Mouse (Mus musculus) kidney, postnatal 4 days (tissue): ENCODE measurements around the gene Cplx2.

ENCODE experiments used
- DNase-seq, 2 experiments: peaks; one replicate each; pipeline ENCODE4 v3.0.0; 2021; ENCODE audit warnings: mixed read lengths in 2 of 2

Gene Cplx2

DNA sequence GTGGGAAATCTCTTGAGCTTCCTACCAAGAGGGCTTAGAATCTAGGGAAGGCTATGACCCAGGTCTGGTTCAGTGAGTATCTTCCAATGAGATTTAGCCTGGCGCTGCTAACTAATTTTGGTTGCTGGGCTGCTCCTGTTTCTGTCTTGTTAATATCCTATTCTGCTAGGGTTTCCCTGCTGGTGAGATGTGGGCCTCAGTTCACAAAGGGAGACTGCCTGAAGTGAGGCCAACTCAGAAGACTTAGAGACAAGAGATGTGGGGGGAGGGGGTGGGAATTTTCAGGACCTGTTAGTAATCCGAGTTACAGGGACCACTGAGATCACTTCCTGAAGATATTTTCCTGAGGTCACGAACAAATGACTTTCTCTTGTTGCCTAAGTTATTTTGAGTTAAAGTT, 33.1 kb downstream of the Cplx2 start:
- DNase-seq = no peak

DNA sequence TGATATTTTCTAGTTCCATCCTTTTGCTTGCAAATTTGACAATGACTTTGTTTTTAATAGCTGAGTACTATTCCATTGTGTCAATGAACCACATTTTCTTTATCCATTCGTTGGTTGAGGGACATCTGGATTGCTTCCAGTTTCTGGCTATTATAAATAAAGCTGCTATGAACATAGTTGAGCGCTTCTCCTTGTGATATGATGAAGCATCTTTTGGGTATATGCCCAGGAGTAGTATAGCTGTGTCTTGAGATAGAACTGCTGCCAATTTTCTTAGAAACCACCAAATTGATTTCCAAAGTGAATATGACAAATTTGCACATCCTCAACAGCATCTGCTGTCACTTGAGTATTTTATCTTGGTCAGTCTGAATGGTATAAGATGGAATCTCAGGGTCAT, 34.7 kb downstream of the Cplx2 start:
- DNase-seq = no peak

DNA sequence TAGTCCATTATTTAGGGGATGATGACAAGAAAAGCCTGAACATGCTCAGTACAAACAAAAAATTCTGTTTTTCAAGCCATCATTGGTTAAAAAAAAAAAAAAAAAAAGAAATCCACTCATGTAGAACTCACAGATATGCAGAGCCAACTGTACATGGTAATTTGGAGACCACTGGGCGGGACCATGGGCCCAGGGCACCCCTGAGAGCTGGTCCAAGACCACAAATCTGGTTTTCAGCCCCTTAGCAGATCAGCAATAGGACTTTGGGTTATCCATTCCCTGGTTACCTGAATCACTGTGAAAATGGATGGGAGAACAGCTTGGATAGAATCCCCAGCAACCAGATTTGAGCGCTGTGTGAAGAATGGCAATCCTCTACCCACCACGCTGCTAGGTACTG, 40.5 kb downstream of the Cplx2 start:
- no peak for DNase-seq

DNA sequence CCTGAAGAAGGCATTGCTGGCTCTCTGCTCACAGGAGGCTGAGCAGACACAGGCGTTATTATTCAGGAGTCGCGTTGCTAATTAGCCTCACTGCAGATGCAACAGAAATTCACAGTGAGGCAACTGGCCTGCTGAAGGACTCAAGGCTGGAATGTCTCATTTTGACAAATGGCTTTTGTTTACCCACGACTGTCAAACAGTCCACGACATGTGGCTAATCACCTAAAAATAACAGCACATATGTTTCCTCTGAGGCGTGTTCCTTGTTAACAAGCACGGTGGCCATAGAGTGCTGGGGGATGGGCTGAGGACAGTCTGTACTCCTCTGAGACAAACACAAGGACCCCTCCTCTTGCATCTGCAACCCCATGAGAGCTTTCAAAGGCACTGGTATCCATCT, 41.1 kb downstream of the Cplx2 start:
- DNase-seq = no peak

DNA sequence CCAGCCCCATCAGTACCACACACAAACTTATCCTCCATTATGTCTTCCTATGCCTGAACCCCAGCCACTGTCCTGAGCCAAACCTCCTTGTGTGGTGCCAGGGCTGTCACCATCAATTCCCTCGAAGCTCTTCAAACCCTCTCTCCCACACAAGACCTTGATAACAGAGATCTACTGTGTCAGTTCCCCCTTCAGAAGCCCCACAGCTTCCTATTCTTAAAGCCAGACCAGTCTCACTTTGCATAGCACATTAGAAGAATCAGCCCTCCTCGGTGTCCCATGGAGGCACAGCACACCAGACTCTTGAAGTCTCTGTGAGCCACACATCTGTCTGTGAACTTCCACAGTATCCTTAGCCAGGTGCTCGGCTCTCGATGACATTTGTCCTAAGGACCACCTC, 41.6 kb downstream of the Cplx2 start:
- no peak for DNase-seq

DNA sequence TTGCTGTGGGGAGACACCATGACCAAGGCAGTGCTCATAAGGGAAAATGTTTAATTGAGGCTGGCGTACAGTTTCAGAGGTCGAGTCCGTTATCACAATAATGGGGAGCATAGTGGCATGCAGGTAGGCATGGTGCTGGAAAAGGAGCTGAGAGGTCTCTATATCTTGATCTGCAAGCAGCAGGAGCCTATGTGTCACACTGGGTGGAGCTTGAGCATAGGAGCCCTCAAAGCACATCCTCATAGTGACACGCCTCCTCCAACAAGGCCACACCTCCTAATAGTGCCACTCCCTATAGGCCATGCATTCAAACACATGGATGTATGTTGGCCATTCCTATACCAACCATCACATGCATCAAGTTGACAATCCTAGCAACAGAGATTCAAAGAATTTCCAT, 43.9 kb downstream of the Cplx2 start:
- no peak for DNase-seq

DNA sequence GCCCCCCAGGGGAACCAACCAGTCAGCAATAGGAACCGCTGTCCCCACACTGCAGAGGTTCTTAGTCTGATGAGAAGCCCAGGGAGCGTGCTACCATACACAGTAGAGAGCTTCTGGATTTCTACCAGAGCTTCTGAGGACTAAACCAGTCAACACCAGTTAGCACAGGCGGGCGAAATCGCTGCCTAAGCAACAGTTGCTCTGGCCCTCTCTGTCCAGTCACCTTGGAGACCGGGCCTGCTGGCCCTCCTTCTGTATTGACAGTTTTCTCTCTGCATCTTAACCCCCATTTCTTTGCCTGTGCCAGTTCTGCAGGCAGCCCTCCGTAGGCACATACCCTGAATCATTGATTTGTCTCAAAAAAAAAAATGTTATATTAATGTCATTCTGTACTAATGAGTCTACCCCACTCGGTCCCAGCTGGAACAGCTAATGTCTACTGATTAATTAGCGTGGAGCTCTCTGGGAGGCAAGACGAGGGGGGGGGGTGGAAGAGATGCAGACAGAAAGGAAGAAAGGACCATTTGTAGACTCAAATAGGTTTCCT, 47.7 kb downstream of the Cplx2 start:
- DNase-seq = peak; percentile 19 to 40

DNA sequence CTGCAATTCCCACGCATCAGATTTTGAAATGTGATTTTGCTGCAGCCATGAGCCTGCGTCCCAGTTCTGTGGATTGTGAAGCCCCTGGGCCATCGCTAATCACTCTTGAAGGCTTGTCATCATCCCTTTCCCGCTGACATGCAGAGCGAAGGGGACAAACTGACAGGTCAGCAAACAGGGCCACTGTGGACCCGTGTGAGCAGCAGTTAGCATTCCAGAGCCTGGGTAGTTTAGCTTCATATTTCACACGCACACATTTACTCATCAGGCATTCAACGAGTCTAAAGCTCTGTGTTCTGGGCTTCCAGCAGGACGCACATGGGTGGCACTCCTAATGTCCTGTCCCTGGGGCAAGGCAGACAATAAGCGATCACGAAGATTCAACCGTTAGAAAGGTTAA, 49.1 kb downstream of the Cplx2 start:
- DNase-seq = no peak

DNA sequence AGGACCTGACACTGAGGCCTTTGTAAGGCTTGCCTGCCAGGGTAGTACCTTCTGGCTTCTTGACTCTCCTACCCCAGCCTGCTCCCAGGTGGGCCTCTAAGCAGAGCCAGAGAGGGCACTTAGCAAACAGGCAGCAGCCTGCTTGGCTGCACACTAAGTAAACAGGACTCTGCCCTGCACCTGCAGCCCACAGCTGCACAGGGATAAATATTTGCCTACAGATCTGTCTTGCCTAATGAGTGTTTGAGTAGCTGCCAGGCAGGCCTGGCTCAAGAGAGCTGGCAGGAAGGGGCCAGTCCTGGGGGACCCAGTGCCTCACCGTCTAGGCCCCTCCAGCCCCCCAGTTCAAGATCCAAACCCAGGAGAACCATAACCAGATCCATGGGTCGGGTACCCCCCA, 54.1 kb downstream of the Cplx2 start:
- peak; percentile 55 to 74 for DNase-seq

DNA sequence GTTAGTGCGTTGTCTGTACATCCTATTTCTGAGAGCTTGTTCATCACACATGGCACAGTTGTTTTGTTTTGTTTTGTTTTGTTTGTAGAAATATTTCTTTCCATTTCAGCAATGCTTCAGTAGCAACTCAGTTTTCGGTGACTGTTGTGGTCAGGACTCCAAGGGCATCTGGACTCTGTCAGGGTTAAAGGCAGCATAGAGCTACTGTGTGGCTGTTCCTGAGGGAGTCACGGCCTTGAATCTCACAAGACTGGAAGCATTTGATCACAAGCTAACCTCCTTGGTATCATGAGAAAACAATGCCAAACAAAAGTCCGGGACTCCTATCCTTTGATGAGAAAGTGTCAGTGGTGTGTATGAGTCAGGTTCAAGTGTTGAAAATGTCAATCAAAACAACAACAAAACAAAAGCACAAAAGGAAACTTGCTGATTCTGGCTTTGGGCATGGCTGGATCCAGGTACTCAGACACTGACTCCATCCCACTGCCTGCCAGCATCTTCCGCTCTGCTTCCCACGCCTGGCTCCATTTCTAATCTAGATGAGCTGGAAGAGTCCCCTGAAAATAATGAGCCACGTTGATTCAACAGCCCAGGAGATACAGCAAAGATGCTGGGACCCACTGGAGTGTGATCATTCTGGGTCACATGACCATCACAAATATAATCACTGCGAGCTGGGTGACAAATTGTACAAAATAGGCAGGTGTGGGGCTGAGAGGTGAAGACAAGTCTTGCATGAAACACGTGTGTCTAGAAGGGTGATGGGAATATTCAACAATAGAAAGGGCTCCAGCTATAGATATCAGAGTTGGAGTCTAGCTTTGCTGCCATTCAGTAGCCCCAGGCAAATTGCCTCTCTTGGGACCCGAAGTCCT, 55.9 kb downstream of the Cplx2 start:
- DNase-seq = no peak

DNA sequence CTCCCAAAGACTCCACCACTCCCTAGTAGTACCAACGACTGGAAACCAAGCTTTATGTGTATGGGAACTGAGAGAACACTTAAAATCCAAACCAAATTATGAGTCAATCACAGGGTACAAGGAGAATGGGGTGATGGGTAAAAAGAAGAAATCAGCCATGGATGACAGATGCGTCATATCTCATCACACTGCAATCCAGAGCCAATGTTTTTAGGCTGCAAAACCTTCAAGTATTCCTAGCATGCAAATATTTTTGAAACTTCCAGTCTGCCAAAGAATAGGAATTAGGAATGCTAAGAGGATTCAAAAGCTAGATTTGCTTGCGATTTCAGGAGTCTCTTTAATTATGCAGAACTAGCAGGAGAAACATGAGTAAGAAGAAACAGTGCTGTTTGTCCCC, 57.6 kb downstream of the Cplx2 start:
- no peak for DNase-seq

DNA sequence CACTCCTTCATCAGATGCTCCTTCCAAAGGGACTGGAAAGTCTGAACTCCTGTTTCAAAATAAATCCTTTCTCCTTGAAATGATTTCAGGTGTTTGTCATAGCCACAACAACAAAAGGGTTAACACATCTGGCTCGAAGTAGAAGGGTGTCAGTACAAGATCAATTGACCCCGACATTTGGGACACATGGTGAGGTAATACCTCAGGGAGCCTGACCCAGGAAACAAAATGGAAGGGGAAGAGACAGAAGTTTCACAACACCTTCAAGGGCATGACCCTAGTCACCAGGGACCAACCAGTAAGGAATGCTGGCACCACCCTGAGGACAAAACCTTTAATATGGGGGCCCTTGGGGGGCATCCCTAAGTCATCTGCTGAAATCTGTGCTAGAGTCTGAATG, 58.9 kb downstream of the Cplx2 start:
- no peak for DNase-seq

DNA sequence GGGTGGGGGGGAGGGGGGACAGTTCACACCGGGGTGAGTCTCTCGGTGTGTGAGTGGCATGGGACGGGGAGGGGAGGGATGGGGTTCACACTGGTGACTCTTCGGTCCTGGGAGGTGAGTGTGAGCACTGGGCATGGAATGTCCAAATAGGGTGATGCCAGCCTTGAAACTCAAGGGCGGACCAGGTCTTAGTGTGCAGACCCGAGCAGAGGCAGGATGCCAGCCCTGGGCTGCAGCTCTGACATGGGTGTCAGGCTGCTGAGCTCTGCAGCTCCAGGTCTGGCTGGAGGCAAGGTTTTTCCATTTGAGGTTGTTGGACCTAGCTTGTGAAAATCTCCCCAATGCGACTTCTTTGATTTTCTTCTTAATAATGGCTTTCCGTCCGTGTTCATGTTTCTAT, 60.0 kb downstream of the Cplx2 start:
- no peak for DNase-seq
